Mouse (Mus musculus) bone marrow, adult 2 months (tissue): ENCODE data around the gene Ulk4. TPM values are rescaled to one million over a fixed set of nuclear protein-coding genes. Genes with fewer than 3 reads are reported as not detected.

Source experiments
- H3K27ac ChIP-seq: fragments of 200-500 bp; 2 replicates; pipeline ENCODE4 v1.5.1; 2012; ENCODE audit warnings: low read depth, mild to moderate bottlenecking, control low read depth, inconsistent platforms, low read length; ENCODE audit not compliant: control insufficient read depth, poor library complexity, insufficient read depth
- H3K4me1 ChIP-seq: fragments of 200-500 bp; 2 replicates; pipeline ENCODE4 v1.6.1; 2011; ENCODE audit warnings: low read length; ENCODE audit not compliant: control insufficient read depth, insufficient read depth
- H3K4me3 ChIP-seq: fragments of 200-500 bp; replicated peaks from 2 replicates; pipeline ENCODE3; 2011; ENCODE audit warnings: mild to moderate bottlenecking, low read depth, low read length, control low read depth; ENCODE audit not compliant: control insufficient read depth
- CTCF ChIP-seq: fragments of 200-500 bp; IDR thresholded peaks from 2 replicates; pipeline ENCODE4 v1.5.1; 2011; ENCODE audit warnings: low read length, control low read depth; ENCODE audit not compliant: control insufficient read depth, insufficient read depth
- POLR2A ChIP-seq: fragments of 200-500 bp; IDR thresholded peaks from 2 replicates; pipeline ENCODE4 v1.6.1; 2011; ENCODE audit warnings: low read depth, mild to moderate bottlenecking, control low read depth, low read length, borderline replicate concordance; ENCODE audit not compliant: control insufficient read depth
- WGBS: fragments of 180-500 bp; shearing (Covaris S2); methylation state at CpG from one replicate; pipeline ENCODE4 v1.1.7; 2018; 5-methylcytosine and 5-hydroxymethylcytosine counted together
- polyA plus RNA-seq: library from polyadenylated mRNA; stranded (reverse); fragments of >200 nt; gene quantifications from 2 replicates; pipeline ENCODE4 v1.2.4, GENCODE M21; 2011; ENCODE audit warnings: low replicate concordance; ENCODE audit not compliant: missing spikeins, insufficient read depth, insufficient read length

The Ulk4 gene
- polyA plus RNA-seq, 1 experiment, result not detected

- Histone ChIP-seq H3K4me3 (no peak overlapping the region), H3K4me1 (no peaks in the 10 kb centered on the region), H3K27ac (no peak overlapping the region)
- 70% methylated on average over 7 of the region's 7 CpGs for WGBS
- TF ChIP-seq CTCF (no peak), POLR2A (no peak)
Observed at GRCm38 (mm10) chr9:121005961-121006360, 271.0 kb downstream of the Ulk4 start.

- WGBS, result 76% methylated on average over 15 of the region's 15 CpGs
- no peak overlapping the region for H3K27ac ChIP-seq
Observed at GRCm38 (mm10) chr9:121001681-121002540, 275.1 kb downstream of the Ulk4 start.

GRCm38 (mm10) chr9:121000641-121001320 lies 276.2 kb downstream of the Ulk4 start:
- Histone ChIP-seq H3K4me3 (no peak overlapping the region), H3K4me1 (no peaks in the 10 kb centered on the region), H3K27ac (no peak overlapping the region)
- 72% methylated on average over 7 of the region's 7 CpGs for WGBS
- TF ChIP-seq POLR2A (no peak), CTCF (no peak)

More at GRCm38 (mm10) chr9:121001681-121002540, 275.1 kb downstream of the Ulk4 start:
- Histone ChIP-seq H3K4me1 (no peaks in the 10 kb centered on the region), H3K4me3 (no peak overlapping the region)
- no peak for TF ChIP-seq POLR2A
- TF ChIP-seq CTCF, result no peak

GRCm38 (mm10) chr9:120998696-120999095 lies 278.3 kb downstream of the Ulk4 start:
- no peak overlapping the region for H3K4me3 ChIP-seq
- no peaks in the 10 kb centered on the region for H3K4me1 ChIP-seq
- H3K27ac ChIP-seq, result no peak overlapping the region
- TF ChIP-seq POLR2A (no peak), CTCF (no peak)
- 76% methylated on average over 11 of the region's 11 CpGs for WGBS

GRCm38 (mm10) chr9:120994223-120995155 lies 282.5 kb downstream of the Ulk4 start:
- Histone ChIP-seq H3K4me3 (no peak overlapping the region), H3K27ac (no peak overlapping the region), H3K4me1 (no peaks in the 10 kb centered on the region)
- TF ChIP-seq CTCF (no peak), POLR2A (no peak)
- WGBS, result 76% methylated on average over 15 of the region's 15 CpGs

- Histone ChIP-seq H3K4me3 (no peak overlapping the region), H3K27ac (no peak overlapping the region), H3K4me1 (no peaks in the 10 kb centered on the region)
- WGBS, result 71% methylated on average over 10 of the region's 10 CpGs
- TF ChIP-seq POLR2A, result no peak
- TF ChIP-seq CTCF, result no peak
Observed at GRCm38 (mm10) chr9:120993004-120993403, 284.0 kb downstream of the Ulk4 start.

GRCm38 (mm10) chr9:120991801-120992200 lies 285.2 kb downstream of the Ulk4 start:
- no peak overlapping the region for H3K4me3 ChIP-seq
- TF ChIP-seq POLR2A (no peak), CTCF (no peak)
- H3K4me1 ChIP-seq, result no peaks in the 10 kb centered on the region
- no peak overlapping the region for H3K27ac ChIP-seq
- 76% methylated on average over 2 of the region's 2 CpGs for WGBS
